Mouse (Mus musculus) CH12.LX (cell line): ENCODE measurements around the gene Slc44a1. TPM values are rescaled to one million over a fixed set of nuclear protein-coding genes. Genes with fewer than 3 reads are reported as not detected.

Experiments
- DNase-seq: peaks from one replicate; pipeline ENCODE4 v3.0.0-alpha.2; 2013; ENCODE audit errors: extremely low read depth
- H3K27ac ChIP-seq: 2 replicates; pipeline ENCODE4 v1.5.1; 2012; ENCODE audit warnings: low read depth, mild to moderate bottlenecking, control low read depth, moderate library complexity; ENCODE audit not compliant: insufficient read depth
- H3K27me3 ChIP-seq: replicated peaks from 2 replicates; pipeline ENCODE3; 2012; ENCODE audit warnings: inconsistent platforms
- H3K36me3 ChIP-seq, 2 experiments: replicated peaks in 1 of 2; 2 replicates each; pipeline versions ENCODE3 to v1.6.1; 2012; ENCODE audit warnings: inconsistent platforms in 1 of 2, low read length in 1 of 2, mild to moderate bottlenecking in 1 of 2, mixed read lengths in 1 of 2, moderate library complexity in 1 of 2; ENCODE audit not compliant: control insufficient read depth in 1 of 2, insufficient read depth in 1 of 2
- H3K4me1 ChIP-seq, 2 experiments: 2 replicates each; pipeline ENCODE4 v1.6.1; 2012; ENCODE audit warnings: inconsistent platforms in 1 of 2, moderate library complexity in 1 of 2; ENCODE audit not compliant: insufficient read depth in 2 of 2, control insufficient read depth in 1 of 2
- H3K4me2 ChIP-seq: 2 replicates; pipeline ENCODE4 v1.6.1; 2012; ENCODE audit warnings: low read depth, mild to moderate bottlenecking, control low read depth; ENCODE audit not compliant: poor library complexity, insufficient read depth, severe bottlenecking
- H3K4me3 ChIP-seq, 3 experiments: fragments of 150-350 bp in 1 of 3; sonication (generic) in 1 of 3; replicated peaks in 1 of 3; 2 replicates each; pipeline versions ENCODE3 to v1.5.1; 2011 to 2012; ENCODE audit warnings: low read depth in 2 of 3, low read length in 2 of 3, mild to moderate bottlenecking in 2 of 3, moderate library complexity in 2 of 3, control low read depth in 1 of 3, improper control_type of control experiment in 1 of 3, inconsistent platforms in 1 of 3, mixed read lengths in 1 of 3; ENCODE audit not compliant: poor library complexity in 1 of 3
- H3K79me2 ChIP-seq: replicated peaks from 2 replicates; pipeline ENCODE4 v1.6.1; 2012; ENCODE audit warnings: mild to moderate bottlenecking, moderate library complexity; ENCODE audit not compliant: control insufficient read depth, poor library complexity, insufficient read depth, severe bottlenecking; ENCODE audit errors: extremely low read depth
- H3K9ac ChIP-seq: 2 replicates; pipeline ENCODE4 v1.6.1; 2012; ENCODE audit warnings: low read depth, mild to moderate bottlenecking, control low read depth, moderate library complexity; ENCODE audit not compliant: insufficient read depth
- H3K9me3 ChIP-seq: replicated peaks from 2 replicates; pipeline ENCODE3; 2012; ENCODE audit warnings: low read length, inconsistent platforms, mixed read lengths
- CHD1 ChIP-seq: IDR thresholded peaks from 2 replicates; pipeline ENCODE4 v1.6.1; 2012; ENCODE audit warnings: low read depth, low read length, improper control_type of control experiment, inconsistent platforms
- ELF1 ChIP-seq: IDR thresholded peaks from 2 replicates; pipeline ENCODE4 v1.6.1; 2014; ENCODE audit warnings: low read depth, mild to moderate bottlenecking, inconsistent platforms, low read length, improper control_type of control experiment
- GABPA ChIP-seq: IDR thresholded peaks from 2 replicates; pipeline ENCODE4 v1.6.1; 2012; ENCODE audit warnings: low read depth, low read length, improper control_type of control experiment, inconsistent platforms; ENCODE audit not compliant: insufficient replicate concordance
- JUN ChIP-seq: IDR thresholded peaks from 2 replicates; pipeline ENCODE4 v1.6.1; 2011; ENCODE audit warnings: low read depth, mild to moderate bottlenecking, low read length, improper control_type of control experiment, moderate library complexity; ENCODE audit not compliant: insufficient read depth
- JUND ChIP-seq: conservative IDR thresholded peaks from 2 replicates; pipeline ENCODE4 v1.6.1; 2011; ENCODE audit warnings: low read depth, low read length, improper control_type of control experiment
- KAT2A ChIP-seq: IDR thresholded peaks from 2 replicates; pipeline ENCODE4 v1.6.1; 2012; ENCODE audit warnings: low read length, improper control_type of control experiment, inconsistent platforms; ENCODE audit not compliant: insufficient replicate concordance
- MAFK ChIP-seq: IDR thresholded peaks from 2 replicates; pipeline ENCODE4 v1.6.1; 2011; ENCODE audit warnings: low read length, improper control_type of control experiment; ENCODE audit not compliant: insufficient replicate concordance
- MAZ ChIP-seq: IDR thresholded peaks from 2 replicates; pipeline ENCODE4 v1.6.1; 2012; ENCODE audit warnings: low read depth, mild to moderate bottlenecking, inconsistent platforms, low read length, improper control_type of control experiment, moderate library complexity
- MEF2A ChIP-seq: IDR thresholded peaks from 2 replicates; pipeline ENCODE4 v1.6.1; 2014; ENCODE audit warnings: low read depth, mild to moderate bottlenecking, inconsistent platforms, low read length, improper control_type of control experiment, borderline replicate concordance
- MXI1 ChIP-seq: IDR thresholded peaks from 2 replicates; pipeline ENCODE4 v1.6.1; 2011; ENCODE audit warnings: mild to moderate bottlenecking, low read depth, low read length, improper control_type of control experiment
- NELFE ChIP-seq: IDR thresholded peaks from 2 replicates; pipeline ENCODE4 v1.6.1; 2011; ENCODE audit warnings: low read depth, low read length, improper control_type of control experiment
- POLR2A ChIP-seq: IDR thresholded peaks from 2 replicates; pipeline ENCODE4 v1.6.1; 2011; ENCODE audit warnings: low read depth, mild to moderate bottlenecking, improper control_type of control experiment, low read length
- RAD21 ChIP-seq: IDR thresholded peaks from 2 replicates; pipeline ENCODE4 v1.6.1; 2011; ENCODE audit warnings: low read depth, mild to moderate bottlenecking, low read length, improper control_type of control experiment, moderate library complexity
- RCOR1 ChIP-seq: conservative IDR thresholded peaks from 2 replicates; pipeline ENCODE4 v1.6.1; 2012; ENCODE audit warnings: low read depth, mild to moderate bottlenecking, inconsistent platforms, low read length, improper control_type of control experiment
- SIN3A ChIP-seq: IDR thresholded peaks from 2 replicates; pipeline ENCODE4 v1.6.1; 2012; ENCODE audit warnings: low read length, improper control_type of control experiment, inconsistent platforms
- TBP ChIP-seq: conservative IDR thresholded peaks from 2 replicates; pipeline ENCODE4 v1.6.1; 2011; ENCODE audit warnings: low read depth, low read length, improper control_type of control experiment
- TCF12 ChIP-seq: IDR thresholded peaks from 2 replicates; pipeline ENCODE4 v1.6.1; 2014; ENCODE audit warnings: low read depth, mild to moderate bottlenecking, inconsistent platforms, low read length, improper control_type of control experiment
- UBTF ChIP-seq: IDR thresholded peaks from 2 replicates; pipeline ENCODE4 v1.6.1; 2012; ENCODE audit warnings: low read depth, mild to moderate bottlenecking, inconsistent platforms, low read length, improper control_type of control experiment, moderate library complexity
- dilution Hi-C: fragments of 300-500 bp; cut with MboI; formaldehyde crosslinking; loops from 2 replicates; pipeline ENCODE4 v1.14.3; 2020; ENCODE audit warnings: low sequenced_read_pairs; ENCODE audit not compliant: extremely low pct_unique_long_range_greater_than_20kb, extremely low pct_ligation_motif_present
- in situ Hi-C: fragments of 300-500 bp; cut with MboI; formaldehyde crosslinking; loops from 3 replicates; pipeline ENCODE4 v1.14.3; 2019; ENCODE audit warnings: low sequenced_read_pairs, low pct_ligation_motif_present, low pct_unique_long_range_greater_than_20kb, mixed read lengths
- polyA plus RNA-seq: library from polyadenylated mRNA; unstranded; fragments of >175 nt; gene quantifications from 2 replicates; pipeline ENCODE4 v1.2.1, GENCODE M21; 2012; ENCODE audit warnings: low read depth; ENCODE audit not compliant: insufficient read length
- total RNA-seq, 2 experiments: library from RNA; depleted of rRNA; stranded (reverse); fragments of 300-350 nt in 1 of 2; fragments of >200 nt in 1 of 2; gene quantifications; 2 replicates each; pipeline ENCODE4 v1.2.3; 2012 to 2014

The Slc44a1 gene
- total and polyA plus RNA-seq, 3 experiments = 5.4 to 9.3 (median 6.6) TPM

- Histone ChIP-seq H3K9ac (no peak overlapping the region), H3K36me3 (no peaks in the 10 kb centered on the region), H3K4me3 (no peak overlapping the region), H3K79me2 (no peaks in the 10 kb centered on the region), H3K27me3 (no peaks in the 10 kb centered on the region), H3K4me2 (no peak overlapping the region), H3K27ac (no peak overlapping the region), H3K4me1 (peaks cover 0 to 13% of the 10 kb centered on the region in 2 experiments; a peak in 2 of 4 replicates), H3K9me3 (no peaks in the 10 kb centered on the region)
- in situ Hi-C loops = no loop called here
- DNase-seq = no peak
- dilution Hi-C loops = no loop called here
- TF ChIP-seq MAFK = no peak
- no peak for TF ChIP-seq UBTF
- no peak for TF ChIP-seq TBP
- no peak for TF ChIP-seq CHD1
- TF ChIP-seq GABPA = no peak
- no peak for TF ChIP-seq POLR2A
- no peak for TF ChIP-seq TCF12
- TF ChIP-seq KAT2A = no peak
- TF ChIP-seq ELF1 = no peak
- TF ChIP-seq NELFE = no peak
- TF ChIP-seq JUN = no peak
- no peak for TF ChIP-seq MEF2A
- TF ChIP-seq JUND = no peak
- no peak for TF ChIP-seq RAD21
- TF ChIP-seq SIN3A = no peak
- TF ChIP-seq RCOR1 = no peak
- no peak for TF ChIP-seq MXI1
- TF ChIP-seq MAZ = no peak
Observed at GRCm38 (mm10) chr4:53660711-53661110, 220.5 kb downstream of the Slc44a1 start.

Other genes starting within 250 kb of the Slc44a1 start
- 0.25 and 0.38 TPM in 2 replicates for gene Fsd1l, start 191.1 kb downstream of the Slc44a1 start, total RNA-seq (2012; rRNA removed)
- 0.26 and 0.45 TPM in 2 replicates for gene Fsd1l, start 191.1 kb downstream of the Slc44a1 start, total RNA-seq (2014; rRNA removed)
- gene Fsd1l, start 191.1 kb downstream of the Slc44a1 start, polyA plus RNA-seq = 0.39 and 0.42 TPM in 2 replicates